Mouse (Mus musculus): ENCODE results near the gene Ankrd13c.

GRCm38 (mm10) chr3:158009762-158010320 lies 62.8 kb downstream of the Ankrd13c start:
- TF ChIP-seq CTCF (IDR thresholded peaks at IDR 0.05; ENCODE audit: low read depth, low read length) (no peak), POLR2A (IDR thresholded peaks at IDR 0.05; ENCODE audit: borderline replicate concordance, low read depth, low read length) (no peak)

Measured in bone marrow macrophage, adult 2 months (primary cell).